Mouse (Mus musculus) regulatory T cell (primary cell): ENCODE results near the gene Rprd1b.

Source experiments
- in situ Hi-C: fragments of 300-600 bp; cut with MboI, MseI; formaldehyde crosslinking; loops from one replicate; pipeline ENCODE4 v1.15.1; 2025; ENCODE audit warnings: high pct_unique_total_duplicates

Gene Rprd1b

GRCm38 (mm10) chr2:158040396-158040795 is 12.1 kb downstream of the Rprd1b start:
- in situ Hi-C loops: no loop called here

- in situ Hi-C loops: no loop called here
Observed at GRCm38 (mm10) chr2:158043504-158043903, 15.2 kb downstream of the Rprd1b start.

GRCm38 (mm10) chr2:158046186-158046585 is 17.9 kb downstream of the Rprd1b start:
- in situ Hi-C loops: no loop called here

- in situ Hi-C loops: no loop called here
Observed at GRCm38 (mm10) chr2:158047903-158048302, 19.6 kb downstream of the Rprd1b start.

- in situ Hi-C loops: no loop called here
Observed at GRCm38 (mm10) chr2:158048718-158049117, 20.4 kb downstream of the Rprd1b start.

- in situ Hi-C loops: no loop called here
Observed at GRCm38 (mm10) chr2:158050116-158050515, 21.8 kb downstream of the Rprd1b start.

GRCm38 (mm10) chr2:158054596-158054995 is 26.3 kb downstream of the Rprd1b start:
- in situ Hi-C loops: no loop called here

- in situ Hi-C loops: loop anchor here (5.0 kb wide), 1 partner anchor 152 kb away; no protein-coding TSS in a partner anchor
Observed at GRCm38 (mm10) chr2:158055383-158055782, 27.1 kb downstream of the Rprd1b start.

- in situ Hi-C loops: loop anchor here (5.0 kb wide), 1 partner anchor 150 kb away; no protein-coding TSS in a partner anchor
Observed at GRCm38 (mm10) chr2:158057030-158057429, 28.7 kb downstream of the Rprd1b start.

GRCm38 (mm10) chr2:158058534-158058933 is 30.2 kb downstream of the Rprd1b start:
- in situ Hi-C loops: loop anchor here (5.0 kb wide), 1 partner anchor 149 kb away; no protein-coding TSS in a partner anchor

GRCm38 (mm10) chr2:158059666-158060105 is 31.4 kb downstream of the Rprd1b start:
- in situ Hi-C loops: loop anchor here (5.0 kb wide), 1 partner anchor 148 kb away; no protein-coding TSS in a partner anchor

- in situ Hi-C loops: no loop called here
Observed at GRCm38 (mm10) chr2:158063036-158063435, 34.7 kb downstream of the Rprd1b start.

GRCm38 (mm10) chr2:158064571-158065048 is 36.3 kb downstream of the Rprd1b start:
- in situ Hi-C loops: no loop called here

- in situ Hi-C loops: no loop called here
Observed at GRCm38 (mm10) chr2:158065064-158065463, 36.8 kb downstream of the Rprd1b start.

GRCm38 (mm10) chr2:158066456-158066855 is 38.2 kb downstream of the Rprd1b start:
- in situ Hi-C loops: no loop called here

- in situ Hi-C loops: no loop called here
Observed at GRCm38 (mm10) chr2:158067260-158067824, 39.0 kb downstream of the Rprd1b start.

- in situ Hi-C loops: no loop called here
Observed at GRCm38 (mm10) chr2:158068444-158068971, 40.2 kb downstream of the Rprd1b start.

GRCm38 (mm10) chr2:158070885-158071632 is 42.8 kb downstream of the Rprd1b start:
- in situ Hi-C loops: no loop called here

GRCm38 (mm10) chr2:158071633-158071995 is 43.3 kb downstream of the Rprd1b start:
- in situ Hi-C loops: no loop called here

GRCm38 (mm10) chr2:158074835-158075234 is 46.5 kb downstream of the Rprd1b start:
- in situ Hi-C loops: no loop called here

- in situ Hi-C loops: no loop called here
Observed at GRCm38 (mm10) chr2:158076690-158077089, 48.4 kb downstream of the Rprd1b start.

GRCm38 (mm10) chr2:158077981-158078380 is 49.7 kb downstream of the Rprd1b start:
- in situ Hi-C loops: no loop called here

GRCm38 (mm10) chr2:158078971-158079370 is 50.7 kb downstream of the Rprd1b start:
- in situ Hi-C loops: no loop called here
